Mouse (Mus musculus) granulocyte monocyte progenitor cell, adult 5-6 weeks (primary cell): ENCODE data around the gene Serpina3b. TPM values are rescaled to one million over a fixed set of nuclear protein-coding genes. Genes with fewer than 3 reads are reported as not detected.
"Not testable (repeated sequence)": the region's sequence is repeated elsewhere in the genome, so short reads cannot be mapped to it uniquely, and the experiment has no call there.

Source experiments
- ATAC-seq: replicated peaks from 2 replicates; pipeline ENCODE4 v1.8.0; 2016; ENCODE audit warnings: mild to moderate bottlenecking, moderate TSS enrichment, inconsistent platforms; ENCODE audit not compliant: poor library complexity, severe bottlenecking
- total RNA-seq, 2 experiments: library from RNA; stranded (forward) in 1 of 2; stranded (reverse) in 1 of 2; fragments of 200-712, 200-1000 nt in 1 of 2; fragments of >200 nt in 1 of 2; fragmentation: Nextera tagmentation in 1 of 2; gene quantifications; 2 replicates each; pipeline ENCODE4 v1.2.3; 2014 to 2017

The Serpina3b gene
- not detected in 2 replicates for total RNA-seq (2014; fragmentation: Nextera tagmentation)
- not detected in 2 replicates for total RNA-seq (2017)

DNA sequence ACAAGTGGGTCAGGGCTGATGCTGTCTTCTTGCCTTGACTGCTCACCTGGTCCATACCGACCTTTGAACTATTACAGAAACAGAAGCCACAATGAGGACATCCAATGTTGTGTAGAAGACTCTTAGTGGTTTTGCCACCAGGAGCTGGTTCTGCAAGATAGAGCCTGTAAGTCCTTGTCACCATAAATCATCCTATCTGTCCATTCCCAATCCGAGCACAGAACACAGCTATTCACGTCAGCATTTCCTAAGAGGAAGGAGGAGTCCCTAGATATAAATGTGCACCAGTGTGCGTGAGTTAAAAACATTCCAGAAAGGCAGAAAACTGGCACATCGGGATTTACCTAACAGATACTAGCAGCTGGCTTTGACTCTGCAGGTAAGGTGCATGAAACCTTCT lies at the start of gene Serpina3b:
TSS of gene Serpina3b (plus strand) at position 301 of the 400 bp plus-strand sequence.
- ATAC-seq = no peak

DNA sequence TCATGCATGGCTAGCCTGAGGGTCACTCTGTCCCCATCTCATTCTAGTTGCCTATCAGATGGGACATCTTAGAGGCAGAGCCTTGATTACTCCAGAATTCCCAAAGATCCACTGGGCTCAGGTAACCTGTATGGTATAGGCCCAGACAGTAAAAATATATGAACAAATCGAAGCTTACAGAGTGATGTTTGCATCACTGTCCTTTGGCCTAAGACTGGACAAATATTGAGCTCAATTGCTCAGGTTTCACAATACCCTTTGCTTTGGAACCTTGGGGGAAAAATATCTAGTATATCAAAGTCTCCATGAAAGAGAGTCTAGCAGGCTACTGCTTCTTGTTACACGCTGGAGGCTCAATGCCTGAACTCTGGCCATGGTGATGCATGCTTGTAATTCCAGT lies 37.7 kb upstream of the Serpina3b start:
- ATAC-seq = no peak

DNA sequence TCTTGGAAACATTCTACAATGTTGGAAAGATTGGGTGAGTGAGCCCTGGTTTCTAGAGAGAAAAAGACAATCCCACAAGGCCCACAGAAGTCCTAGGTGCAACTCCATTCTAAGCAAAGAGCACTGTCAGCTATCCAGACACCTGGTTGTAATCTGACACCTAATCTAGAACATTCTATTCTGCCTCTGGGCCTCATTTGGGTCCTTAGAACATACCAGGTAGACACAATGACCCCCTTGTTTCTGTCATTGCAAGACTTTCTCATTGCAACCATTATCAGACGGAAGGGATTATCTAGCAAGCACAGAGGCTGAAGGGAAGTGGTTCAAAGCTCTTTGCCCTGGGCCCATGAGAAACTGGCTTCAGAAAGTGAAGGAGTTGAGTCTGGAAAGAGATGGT lies 36.5 kb upstream of the Serpina3b start:
- no peak for ATAC-seq

DNA sequence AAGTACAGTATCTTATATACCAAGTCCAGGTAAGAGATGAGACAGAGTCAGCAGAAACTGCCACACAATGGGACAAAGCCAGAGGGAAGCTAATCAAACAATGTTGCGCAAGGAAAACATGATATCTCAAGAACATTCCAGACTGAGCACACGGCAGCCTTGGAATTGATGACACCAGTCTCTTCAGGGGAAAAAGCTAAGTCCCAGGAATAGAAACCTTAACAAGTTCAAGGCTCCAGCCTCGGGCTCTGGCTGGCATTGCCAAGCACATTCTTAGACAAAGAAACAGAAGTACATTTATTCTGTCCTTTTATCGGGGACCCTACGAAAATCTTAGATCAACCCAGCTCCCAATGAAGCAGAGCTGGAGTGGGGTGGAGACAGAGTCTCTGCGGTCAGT lies 27.0 kb upstream of the Serpina3b start, which contains the start of gene Serpina5:
TSS of gene Serpina5 (plus strand) at position 346 of the 400 bp plus-strand sequence.
- ATAC-seq = no peak

DNA sequence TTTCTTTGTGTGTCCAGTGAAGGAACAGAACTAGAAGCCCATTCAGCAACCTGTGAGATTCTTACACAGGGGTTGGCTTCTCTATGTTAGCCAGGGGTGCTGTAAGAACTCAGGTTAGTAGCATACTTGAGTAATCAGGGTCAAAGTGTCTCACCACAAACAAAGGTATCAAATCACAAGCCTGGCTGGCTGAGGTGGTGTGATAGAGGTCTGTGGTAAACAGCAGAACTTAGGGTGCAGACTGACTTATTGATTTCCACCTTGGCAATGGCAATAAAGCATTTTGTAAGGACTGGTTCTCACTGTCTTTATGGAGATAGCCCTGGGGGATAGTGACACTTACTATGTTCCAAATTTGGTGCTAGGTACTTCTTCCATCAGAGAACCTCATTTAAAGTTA lies 21.9 kb upstream of the Serpina3b start:
- no peak for ATAC-seq

DNA sequence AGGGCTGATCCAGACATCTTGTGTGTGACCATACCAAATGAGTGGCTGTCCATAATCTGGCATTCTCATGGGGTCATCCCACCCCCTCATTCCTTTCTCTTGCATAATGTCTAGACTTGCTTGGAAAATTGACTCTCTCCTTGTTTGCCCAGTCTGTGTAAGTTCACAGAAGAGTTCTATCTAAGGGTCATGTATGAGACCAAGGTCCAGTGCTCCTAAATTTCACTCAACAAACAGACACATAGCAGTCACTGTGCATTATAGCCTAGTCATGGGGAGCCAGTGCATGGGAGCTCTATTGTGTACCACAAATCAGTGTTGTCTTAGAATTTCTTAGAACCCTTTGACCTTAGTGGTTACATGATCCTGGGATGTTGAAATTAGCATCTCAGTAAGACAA lies 20.9 kb upstream of the Serpina3b start:
- ATAC-seq = no peak

DNA sequence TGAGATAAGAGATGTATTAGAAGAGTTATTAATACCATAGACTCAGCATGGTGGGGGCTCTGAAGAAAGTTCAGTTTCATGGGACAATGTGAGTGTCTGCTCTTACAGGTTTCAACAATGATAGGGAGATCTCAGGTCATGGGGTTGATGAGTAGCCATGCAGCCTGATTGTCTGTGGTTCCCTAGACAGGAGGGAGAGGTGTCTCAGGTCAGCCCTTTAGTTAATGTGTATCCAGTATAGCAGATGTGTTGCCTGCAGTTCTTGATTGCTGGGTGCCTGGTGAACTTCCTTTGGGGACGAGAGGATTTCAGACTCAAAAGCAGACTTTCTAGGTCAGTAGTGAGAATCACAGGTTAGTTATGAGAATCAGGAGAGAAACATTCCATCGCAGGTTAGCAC lies 19.3 kb upstream of the Serpina3b start:
- ATAC-seq = no peak

DNA sequence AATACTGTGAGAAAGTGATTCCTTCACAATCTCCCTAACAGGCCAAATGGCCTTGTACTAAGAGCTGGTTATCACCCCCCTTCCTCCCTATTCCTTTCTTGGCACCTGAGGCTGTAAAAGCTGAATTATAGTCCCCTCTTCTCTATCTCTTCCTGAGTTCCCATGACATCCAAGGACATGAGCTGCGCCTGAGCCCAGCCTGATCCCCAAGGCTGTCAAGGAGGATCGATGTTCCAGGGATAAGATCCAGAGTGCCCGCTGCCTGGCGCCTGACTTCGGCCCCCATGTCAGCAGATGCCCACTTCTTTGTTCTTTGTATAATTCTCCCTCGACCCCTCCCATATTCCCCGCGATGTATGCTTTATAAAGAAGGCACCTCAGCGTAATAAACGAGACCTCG lies 15.5 kb upstream of the Serpina3b start, which contains the start of gene Serpina3a:
TSS of gene Serpina3a (plus strand) at position 392 of the 400 bp plus-strand sequence.
- ATAC-seq = not testable (repeated sequence)

DNA sequence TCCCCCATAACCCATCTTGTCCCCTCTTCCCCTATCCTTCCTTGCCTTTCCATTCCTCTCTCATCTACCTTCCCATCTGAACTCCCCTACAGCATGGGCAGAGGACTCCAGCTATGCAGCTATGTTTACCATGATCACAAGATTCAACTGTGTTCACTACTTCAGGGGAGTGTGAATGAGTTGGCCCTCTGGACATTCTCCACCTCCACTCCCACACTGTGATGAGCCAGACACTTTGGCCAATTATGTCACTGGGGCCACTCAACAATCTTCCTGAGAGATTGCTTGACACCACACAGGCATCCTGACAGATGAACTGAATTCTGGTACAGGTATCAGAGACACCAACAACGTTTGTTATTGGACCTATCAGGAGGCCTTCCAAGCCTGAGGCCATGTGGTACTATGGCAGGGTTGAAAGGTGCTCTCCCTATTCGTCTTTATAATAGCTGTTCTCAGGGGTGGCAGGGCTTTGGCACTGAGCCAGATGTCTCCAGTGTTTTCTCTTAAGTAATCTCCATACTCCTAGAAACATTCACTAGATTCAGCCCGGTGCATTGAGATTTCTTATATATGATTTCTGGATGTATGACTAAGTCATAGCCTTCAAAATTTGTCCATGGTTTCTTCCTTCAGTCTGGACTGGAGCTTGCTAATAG lies 12.7 kb upstream of the Serpina3b start:
- no peak for ATAC-seq

DNA sequence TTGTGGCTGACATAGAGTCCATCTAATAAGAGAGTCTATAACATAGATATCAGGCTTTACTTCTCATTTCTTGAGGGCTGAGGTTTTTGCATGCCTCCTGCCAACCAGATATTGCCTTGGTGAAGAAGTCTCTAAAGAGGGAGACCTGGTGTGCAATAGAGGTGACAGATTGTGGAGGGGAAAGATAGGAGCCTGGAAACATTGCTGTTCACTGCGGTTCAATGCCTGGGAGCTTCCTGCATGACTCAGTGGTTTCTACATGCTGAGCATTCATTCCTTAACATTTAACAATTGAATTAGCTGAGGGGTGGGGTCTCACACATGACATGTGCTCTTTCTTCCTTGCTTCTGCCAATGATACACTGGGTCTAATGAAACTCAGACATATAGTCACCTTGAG lies 4.7 kb upstream of the Serpina3b start:
- peak; percentile 18; the same call in 1 of the 2 replicates for ATAC-seq

DNA sequence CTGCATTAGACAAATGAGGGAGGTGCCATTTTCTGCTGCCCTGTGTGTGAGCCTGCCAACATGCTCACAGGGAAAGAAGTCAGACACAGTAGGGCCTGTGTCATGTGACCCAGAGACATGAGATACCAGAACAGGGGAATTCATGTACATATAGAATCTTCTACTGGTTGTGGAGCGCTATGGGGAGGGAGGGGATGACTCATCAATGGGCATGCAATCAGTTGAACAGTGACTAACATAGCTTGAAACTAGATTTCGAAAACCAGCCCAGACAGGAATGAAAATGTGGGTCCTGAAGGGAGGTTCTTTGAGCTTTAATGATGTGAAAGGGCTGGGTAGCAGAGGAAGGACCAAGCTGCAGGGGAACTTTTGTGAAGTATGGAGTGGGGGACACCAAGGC lies 3.8 kb upstream of the Serpina3b start:
- peak; percentile 57 for ATAC-seq

DNA sequence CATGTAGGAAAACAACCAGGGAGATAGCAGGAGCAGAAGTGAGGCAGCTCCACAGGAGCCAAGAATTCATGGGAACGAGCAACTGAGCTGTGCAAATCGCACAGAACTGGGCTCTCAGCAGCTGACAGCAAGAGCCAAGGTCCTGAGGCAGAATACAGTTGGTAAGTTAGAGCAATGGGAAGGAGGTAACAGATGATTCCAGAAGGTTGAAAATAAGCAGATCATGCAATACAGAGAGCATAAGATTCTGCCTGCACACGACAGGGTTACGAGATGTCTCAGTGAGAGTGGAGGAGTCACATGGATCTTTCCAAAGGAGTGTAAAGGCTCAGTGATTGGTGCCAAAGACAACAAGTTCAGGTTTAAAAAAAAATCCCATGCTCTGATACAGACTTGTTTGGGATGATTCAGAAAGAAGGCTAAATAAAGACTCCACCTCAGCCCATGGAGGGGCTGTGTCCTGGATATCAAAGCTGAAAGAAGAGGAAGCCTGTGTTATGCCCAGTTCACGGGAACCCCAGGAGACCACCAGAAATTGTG lies 2.7 kb upstream of the Serpina3b start:
- no peak for ATAC-seq

DNA sequence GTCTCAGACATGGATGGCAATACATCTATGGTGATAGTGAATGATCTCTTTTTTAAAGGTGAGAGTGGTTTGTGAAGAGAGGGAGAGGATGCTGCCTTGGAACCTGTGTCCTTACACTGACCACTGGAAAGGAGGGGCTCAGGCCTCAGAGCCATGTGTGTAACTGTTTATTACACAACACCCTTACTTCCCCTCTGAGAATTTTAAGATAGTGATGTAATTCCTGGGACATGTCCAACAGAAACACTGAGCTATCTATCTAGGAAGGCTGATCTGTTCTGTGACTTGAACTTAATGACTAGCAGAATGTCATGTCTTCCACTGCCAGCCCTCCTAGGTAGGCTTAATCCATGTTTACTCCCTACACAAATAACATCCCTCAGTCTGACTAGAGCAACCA lies 3.2 kb downstream of the Serpina3b start:
- ATAC-seq = peak; percentile 95

DNA sequence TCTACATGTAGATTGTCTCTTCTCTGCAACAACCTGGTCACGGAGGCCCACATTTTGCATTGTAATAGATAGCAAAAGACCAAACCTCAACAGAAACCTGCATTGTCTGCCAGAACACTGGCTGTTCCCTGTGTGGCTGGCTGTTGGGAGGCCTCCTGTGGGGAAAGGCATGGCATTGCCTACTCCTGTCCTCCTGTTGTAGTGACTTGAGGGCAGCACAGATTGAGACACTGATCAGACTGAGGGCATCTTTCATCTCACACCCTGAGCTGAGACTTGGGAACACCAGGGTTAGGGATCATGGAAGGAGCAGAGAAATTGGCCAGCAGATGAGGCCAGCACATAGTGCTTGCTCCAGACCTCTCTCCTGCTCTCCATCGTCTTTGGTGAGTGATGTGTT lies 10.4 kb downstream of the Serpina3b start:
- ATAC-seq = no peak

DNA sequence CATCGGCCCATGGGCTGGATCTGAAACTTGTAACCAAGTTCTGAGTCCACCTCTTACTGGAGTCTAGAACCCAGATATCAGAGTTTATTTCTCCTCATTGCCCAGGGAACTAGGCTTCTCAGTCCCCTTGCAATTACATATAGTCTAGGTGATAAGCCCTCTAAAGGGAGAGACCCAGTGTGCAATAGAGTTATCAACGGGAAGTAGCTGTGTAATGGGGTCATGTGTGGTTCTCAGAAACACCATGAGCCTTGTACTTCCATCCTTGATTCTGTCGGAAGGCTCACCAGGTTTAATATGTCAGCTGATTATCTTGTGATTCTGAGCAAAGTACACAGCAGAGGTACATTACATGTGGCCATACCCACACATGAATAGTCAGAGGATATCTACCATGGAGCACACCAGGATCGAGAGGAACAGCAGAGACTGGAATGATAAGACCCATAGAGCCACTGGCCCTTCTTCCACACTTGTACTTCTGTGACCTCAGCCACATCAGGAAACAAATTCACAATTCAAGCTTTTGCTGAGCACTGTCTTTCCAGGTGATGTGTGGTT lies 12.8 kb downstream of the Serpina3b start:
- ATAC-seq = no peak

DNA sequence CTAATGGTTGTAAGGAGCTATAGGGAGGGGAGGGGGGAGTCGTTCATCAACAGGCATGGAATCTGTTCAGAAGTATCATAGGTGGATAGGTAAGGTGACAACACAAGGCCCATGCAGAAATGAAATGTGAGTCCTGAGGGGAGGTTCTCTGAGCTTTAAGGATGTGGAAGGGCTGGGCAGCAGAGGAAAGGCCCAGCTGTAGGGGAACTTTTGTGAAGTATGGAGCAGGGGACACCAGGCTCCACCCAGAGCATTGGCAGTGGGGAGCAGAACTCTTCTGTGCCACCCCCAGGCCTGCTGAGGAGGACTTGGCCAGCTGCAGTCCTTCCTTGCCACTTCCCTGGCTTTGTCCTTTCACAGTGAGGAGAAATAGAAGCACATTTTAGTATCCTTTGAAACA lies 13.7 kb downstream of the Serpina3b start:
- ATAC-seq = no peak

DNA sequence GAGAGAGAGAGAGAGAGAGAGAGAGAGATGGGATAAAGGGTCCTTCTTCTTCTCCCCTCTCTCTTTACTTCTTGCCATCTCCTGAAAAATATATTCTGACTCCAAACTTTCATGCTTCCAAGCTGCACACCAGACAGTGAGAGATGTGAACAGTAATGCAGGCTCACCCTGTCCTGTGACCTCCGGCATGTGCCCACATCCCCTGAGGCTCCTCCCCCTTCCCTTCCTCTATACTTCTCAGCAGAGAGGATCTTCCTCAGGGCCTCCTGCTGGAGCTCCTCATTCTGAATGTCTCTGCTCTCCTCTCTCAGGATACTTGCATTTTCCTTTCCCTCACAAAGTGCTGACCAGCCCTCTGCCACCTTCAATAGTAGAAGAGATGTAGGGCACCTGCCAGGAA lies 14.6 kb downstream of the Serpina3b start:
- peak; percentile 88 for ATAC-seq

DNA sequence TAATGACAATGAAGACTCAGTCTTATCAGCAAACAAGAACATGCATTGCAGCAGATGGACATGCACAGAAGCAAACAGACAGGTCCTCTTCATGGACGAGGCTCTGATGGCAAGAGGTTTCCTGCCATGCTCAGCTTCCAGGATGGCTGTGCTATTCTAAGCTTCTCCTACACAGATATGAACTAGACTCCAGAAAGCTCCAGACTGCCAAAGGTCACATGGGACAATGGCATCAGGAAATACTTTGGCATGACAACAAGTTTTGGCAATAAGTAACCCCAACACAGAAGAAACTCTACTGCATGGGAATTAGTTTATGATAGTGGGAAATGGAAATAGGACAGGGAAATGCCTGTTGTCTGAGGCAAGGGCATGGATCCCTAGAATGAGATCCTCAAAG lies 15.5 kb downstream of the Serpina3b start:
- ATAC-seq = no peak

DNA sequence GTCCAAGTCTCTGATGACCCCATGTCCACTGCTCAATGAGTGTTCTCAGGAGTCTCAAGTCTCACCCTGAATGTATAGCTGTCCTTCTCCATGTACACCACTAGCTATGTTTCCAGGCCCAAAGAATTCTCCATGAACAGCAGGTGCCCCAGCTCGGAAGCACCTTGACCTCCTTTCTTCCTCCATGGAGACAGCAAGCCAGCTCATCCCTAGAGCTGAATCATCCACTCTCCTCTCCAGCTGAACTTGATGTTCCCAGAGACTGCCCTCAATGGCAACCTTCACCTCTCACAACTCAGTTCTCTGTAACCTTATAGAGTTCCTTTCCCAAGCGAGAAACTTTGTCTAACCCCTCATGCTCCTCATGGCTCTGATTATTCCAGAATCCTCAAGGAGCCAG lies 17.8 kb downstream of the Serpina3b start:
- no peak for ATAC-seq

DNA sequence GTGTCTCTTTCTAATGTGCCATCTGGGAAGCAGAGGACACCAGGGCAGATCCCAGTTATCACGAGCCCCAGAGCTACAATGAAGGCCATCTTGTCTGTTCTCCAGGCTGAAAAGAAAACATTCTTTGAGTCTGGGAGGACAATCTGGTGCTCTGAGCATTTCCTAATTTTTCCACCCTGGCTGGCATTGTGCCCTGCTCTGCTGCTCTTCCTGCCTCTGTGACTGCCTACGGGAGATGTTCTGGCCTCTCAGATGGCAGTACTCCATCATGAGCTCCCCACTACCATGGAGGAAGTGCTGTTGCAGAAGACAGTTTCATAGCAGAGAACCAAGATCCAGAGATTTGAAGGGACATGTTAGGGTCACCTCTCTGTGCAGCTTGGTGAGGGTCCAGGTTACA lies 24.2 kb downstream of the Serpina3b start:
- 0 out of 2 replicates have a peak, but pooled peaks have one; percentile 17 for ATAC-seq

DNA sequence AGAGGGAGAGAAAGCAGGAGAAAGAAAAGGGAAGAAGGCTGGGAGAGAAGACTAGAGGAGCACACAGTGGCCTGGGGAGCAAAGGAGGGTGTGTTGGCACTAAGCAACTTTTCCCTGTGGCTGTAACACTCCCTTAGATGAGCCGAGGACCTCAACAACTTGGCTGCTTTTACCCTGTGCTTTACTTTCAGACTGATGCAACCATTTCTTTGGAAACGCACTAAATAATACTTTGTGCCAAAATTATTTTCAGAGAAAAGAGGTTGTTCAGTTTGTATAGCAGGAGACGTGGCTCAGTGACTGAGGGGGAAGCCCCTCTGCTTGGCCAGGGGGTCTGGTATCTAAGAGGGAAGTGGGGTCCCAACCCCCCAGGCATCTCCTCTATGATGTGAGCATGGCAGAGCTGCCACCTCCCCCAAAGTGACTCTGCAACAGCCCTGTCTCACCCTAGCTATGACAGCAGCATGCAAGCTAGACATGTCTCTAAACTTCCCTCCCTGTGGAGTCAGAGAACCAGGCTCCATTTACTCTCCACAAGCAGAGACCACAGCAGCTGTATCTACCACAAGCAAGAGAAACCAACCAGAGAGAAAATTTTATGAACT lies 25.3 kb downstream of the Serpina3b start:
- no peak for ATAC-seq
